Mouse (Mus musculus) c-Kit-positive CD71-positive TER-119-positive erythroid progenitor cells, embryonic 14.5 days (primary cell): ENCODE measurements at regions not wholly inside any gene's neighbourhood (a gene's known extent, or its start where the extent isn't known, plus 50 kb on each side); places are given as distances from the start of the nearest gene placed in this dataset.

Experiments used
- DNase-seq: peaks from one replicate; pipeline ENCODE4 v3.0.0-alpha.2; 2013; ENCODE audit warnings: low spot score

- no peak for DNase-seq
Observed at GRCm38 (mm10) chr4:56456788-56457187, 283.1 kb upstream of the Gm26657 start.

GRCm38 (mm10) chr4:56421575-56421974 is 318.3 kb upstream of the Gm26657 start:
- no peak for DNase-seq

GRCm38 (mm10) chr4:56419122-56419913 is 320.6 kb upstream of the Gm26657 start:
- no peak for DNase-seq

- no peak for DNase-seq
Observed at GRCm38 (mm10) chr4:56411024-56411636, 328.7 kb upstream of the Gm26657 start.

GRCm38 (mm10) chr4:56393793-56394192 is 346.1 kb upstream of the Gm26657 start:
- DNase-seq = no peak

- no peak for DNase-seq
Observed at GRCm38 (mm10) chr4:56387051-56387450, 352.8 kb upstream of the Gm26657 start.

- no peak for DNase-seq
Observed at GRCm38 (mm10) chr4:56375745-56376144, 364.1 kb upstream of the Gm26657 start.

GRCm38 (mm10) chr4:56374466-56374865 is 365.4 kb upstream of the Gm26657 start:
- no peak for DNase-seq

GRCm38 (mm10) chr4:56373746-56374145 is 366.1 kb upstream of the Gm26657 start:
- DNase-seq = no peak

- no peak for DNase-seq
Observed at GRCm38 (mm10) chr4:56373167-56373566, 366.7 kb upstream of the Gm26657 start.

GRCm38 (mm10) chr4:56372711-56373110 is 367.2 kb upstream of the Gm26657 start:
- no peak for DNase-seq

- no peak for DNase-seq
Observed at GRCm38 (mm10) chr4:56364594-56364993, 375.3 kb upstream of the Gm26657 start.

GRCm38 (mm10) chr4:56362121-56362520 is 377.7 kb upstream of the Gm26657 start:
- no peak for DNase-seq

GRCm38 (mm10) chr4:56349216-56349615 is 390.7 kb upstream of the Gm26657 start:
- no peak for DNase-seq

GRCm38 (mm10) chr4:56325156-56325555 is 414.7 kb upstream of the Gm26657 start:
- DNase-seq = no peak

- no peak for DNase-seq
Observed at GRCm38 (mm10) chr4:56319134-56319533, 420.7 kb upstream of the Gm26657 start.

- no peak for DNase-seq
Observed at GRCm38 (mm10) chr4:56305664-56306330, 434.1 kb upstream of the Gm26657 start.

GRCm38 (mm10) chr4:56304275-56304674 is 435.6 kb upstream of the Gm26657 start:
- DNase-seq = no peak

- no peak for DNase-seq
Observed at GRCm38 (mm10) chr4:56287980-56288379, 451.9 kb upstream of the Gm26657 start.

- no peak for DNase-seq
Observed at GRCm38 (mm10) chr4:56284490-56284889, 455.4 kb upstream of the Gm26657 start.

- DNase-seq = no peak
Observed at GRCm38 (mm10) chr4:56275836-56276235, 464.0 kb upstream of the Gm26657 start.

- no peak for DNase-seq
Observed at GRCm38 (mm10) chr4:56271390-56271789, 468.5 kb upstream of the Gm26657 start.

GRCm38 (mm10) chr4:56264626-56265025 is 475.2 kb upstream of the Gm26657 start:
- DNase-seq = no peak
